Mouse (Mus musculus): Measurements from ENCODE around the gene Rmnd5b.

Gene Rmnd5b

GRCm38 (mm10) chr11:51590002-51590401, 45.7 kb downstream of the Rmnd5b start:
- no peak for DNase-seq

DNA sequence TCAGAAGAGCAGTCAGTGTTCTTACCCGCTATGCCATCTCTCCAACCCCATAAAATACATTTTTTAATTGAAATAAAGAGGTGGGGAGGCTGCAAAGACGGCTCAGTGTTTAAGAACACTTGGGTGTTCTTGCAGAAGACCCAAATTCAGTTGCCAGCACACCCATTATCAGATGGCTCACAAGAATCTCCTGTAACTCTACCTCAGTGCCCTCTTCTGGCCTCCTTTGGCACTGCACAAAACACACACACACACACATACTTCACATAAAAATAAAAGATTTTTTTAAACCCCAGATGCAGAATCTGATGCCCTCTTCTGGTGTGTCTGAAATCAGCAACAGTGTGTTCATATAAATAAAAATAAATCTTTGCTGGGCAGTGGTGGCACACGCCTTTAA, 46.9 kb downstream of the Rmnd5b start:
- DNase-seq = no peak

GRCm38 (mm10) chr11:51587059-51587458, 48.6 kb downstream of the Rmnd5b start:
- no peak for DNase-seq

GRCm38 (mm10) chr11:51586411-51586810, 49.3 kb downstream of the Rmnd5b start:
- DNase-seq = peak in 1 of 2 experiments; percentile 31

GRCm38 (mm10) chr11:51585608-51586252, 50.0 kb downstream of the Rmnd5b start:
- peak; percentile 36 to 57 for DNase-seq

- DNase-seq = peak; percentile 98 to 99
Measured at GRCm38 (mm10) chr11:51584431-51585248, 51.1 kb downstream of the Rmnd5b start, which contains the start of gene Phykpl. Gene Phykpl, plus strand, starts transcription at chr11:51584757.

DNA sequence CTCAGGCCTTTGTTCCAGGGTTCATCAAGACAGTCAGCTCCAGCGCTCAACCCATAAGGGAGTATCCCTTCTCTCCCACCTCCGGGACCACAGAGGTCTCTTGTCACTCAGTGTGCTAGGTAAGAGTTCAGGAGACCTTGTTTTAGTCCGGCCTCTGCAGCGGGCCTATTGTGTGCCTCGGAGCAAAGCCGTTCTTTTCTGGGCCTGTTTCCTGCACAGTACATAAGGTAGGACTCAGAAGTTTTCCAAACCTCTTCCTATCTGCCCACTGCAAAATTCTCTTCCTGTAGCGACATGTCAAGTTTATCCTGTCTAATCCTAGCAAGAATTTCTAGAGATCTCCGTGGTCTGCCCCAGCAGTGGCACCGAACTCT, 51.7 kb downstream of the Rmnd5b start:
- DNase-seq = peak in 1 of 2 experiments; percentile 40

DNA sequence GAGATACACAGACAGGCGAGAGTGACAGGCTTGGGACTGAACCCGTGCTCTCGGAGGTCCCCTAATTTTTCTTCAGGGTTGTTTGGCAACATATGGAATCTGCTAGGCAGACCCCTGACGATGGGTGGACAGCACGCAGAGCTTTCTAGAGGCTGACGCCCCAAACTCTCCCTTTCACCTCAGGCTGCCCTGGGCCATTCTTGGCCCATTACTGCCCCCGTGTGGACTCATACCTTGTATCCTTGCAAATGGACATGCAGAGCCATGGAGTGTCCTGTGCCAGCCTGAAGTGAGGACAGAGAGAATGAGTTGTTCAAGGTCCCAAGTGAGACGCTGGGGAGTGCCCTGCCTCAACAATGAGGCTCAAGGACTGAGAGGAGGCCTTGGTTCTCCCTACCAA, 53.0 kb downstream of the Rmnd5b start:
- DNase-seq = peak; percentile 85 to 90

GRCm38 (mm10) chr11:51579024-51579423, 56.7 kb downstream of the Rmnd5b start:
- DNase-seq = no peak

GRCm38 (mm10) chr11:51577587-51577986, 58.1 kb downstream of the Rmnd5b start:
- DNase-seq = no peak

DNA sequence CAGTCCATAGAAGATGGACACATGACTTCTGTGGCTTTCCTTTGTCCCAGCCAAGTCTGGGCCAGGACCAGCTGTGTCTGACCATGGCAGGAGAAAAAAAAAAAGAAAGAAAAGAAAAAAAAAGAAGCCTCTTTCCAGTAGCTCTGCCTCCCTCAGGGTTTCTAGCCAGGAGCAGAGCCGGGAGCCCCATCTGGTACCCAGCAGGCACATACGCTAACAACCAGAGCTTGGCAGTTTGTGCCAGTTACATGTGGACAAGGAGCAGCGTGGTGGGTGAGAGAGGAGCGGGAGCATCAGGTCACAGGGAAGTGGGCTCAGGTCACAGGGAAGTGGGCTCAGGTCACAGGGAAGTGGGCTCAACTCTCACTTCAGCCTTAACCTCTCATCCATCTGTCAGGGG, 59.2 kb downstream of the Rmnd5b start:
- no peak for DNase-seq
